Mouse (Mus musculus): Measurements from ENCODE around the gene Gm11983. TPM values are rescaled to one million over a fixed set of nuclear protein-coding genes. Genes with fewer than 3 reads are reported as not detected.
A peak's percentile ranks its signal among the peaks of the same experiment; 100 is the strongest.
"Not testable (repeated sequence)": the region's sequence is repeated elsewhere in the genome, so short reads cannot be mapped to it uniquely, and the experiment has no call there.

Gm11983 gene
- polyA plus RNA-seq, 1 experiment from 2014 or later: not detected

DNA sequence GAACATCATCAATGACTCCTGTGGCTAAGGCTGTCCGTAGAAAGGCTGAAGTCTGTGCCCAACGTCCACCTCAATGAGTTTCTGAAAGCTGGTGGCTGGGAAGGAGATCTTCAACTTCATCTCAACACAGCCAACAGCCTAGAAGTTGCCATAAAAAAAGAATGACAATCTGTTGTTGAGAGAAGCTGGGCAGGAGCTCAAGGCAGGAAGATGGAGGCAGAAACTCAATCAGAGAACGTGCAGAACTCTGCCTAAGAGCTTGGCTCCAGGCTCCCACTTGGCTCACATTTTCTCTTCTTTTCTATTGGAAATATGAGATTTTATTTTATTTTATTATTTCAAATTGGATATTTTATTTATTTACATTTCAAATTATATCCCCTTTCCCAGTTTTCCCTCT, 24.7 kb upstream of the Gm11983 start:
- no peak for DNase-seq (ENCODE audit: low spot score)
- ATAC-seq (ENCODE audit: low FRiP score, low TSS enrichment): no peak
- H3K9me3 ChIP-seq (ENCODE audit: control insufficient read depth, low read length): no peaks in the 10 kb centered on the region
- WGBS: 80% methylated on average over 3 of the region's 3 CpGs
- no peak overlapping the region for H3K27ac ChIP-seq (replicated peaks)
- TF ChIP-seq CTCF (IDR thresholded peaks at IDR 0.05; ENCODE audit: low read depth): no peak
- no peak for TF ChIP-seq EP300 (optimal IDR thresholded peaks at IDR 0.05)
- H3K36me3 ChIP-seq (ENCODE audit: control insufficient read depth, insufficient read depth, low read length): no peaks in the 10 kb centered on the region
- no peaks in the 10 kb centered on the region for H3K4me1 ChIP-seq (replicated peaks; ENCODE audit: control insufficient read depth, insufficient read depth)
- no peaks in the 10 kb centered on the region for H3K27me3 ChIP-seq (ENCODE audit: control insufficient read depth, insufficient read depth, low read length)
- H3K9ac ChIP-seq (ENCODE audit: low read length): no peak overlapping the region
- no peak overlapping the region for H3K4me3 ChIP-seq (ENCODE audit: low read depth, low read length)
- H3K4me2 ChIP-seq (replicated peaks; ENCODE audit: low read depth): no peak overlapping the region

DNA sequence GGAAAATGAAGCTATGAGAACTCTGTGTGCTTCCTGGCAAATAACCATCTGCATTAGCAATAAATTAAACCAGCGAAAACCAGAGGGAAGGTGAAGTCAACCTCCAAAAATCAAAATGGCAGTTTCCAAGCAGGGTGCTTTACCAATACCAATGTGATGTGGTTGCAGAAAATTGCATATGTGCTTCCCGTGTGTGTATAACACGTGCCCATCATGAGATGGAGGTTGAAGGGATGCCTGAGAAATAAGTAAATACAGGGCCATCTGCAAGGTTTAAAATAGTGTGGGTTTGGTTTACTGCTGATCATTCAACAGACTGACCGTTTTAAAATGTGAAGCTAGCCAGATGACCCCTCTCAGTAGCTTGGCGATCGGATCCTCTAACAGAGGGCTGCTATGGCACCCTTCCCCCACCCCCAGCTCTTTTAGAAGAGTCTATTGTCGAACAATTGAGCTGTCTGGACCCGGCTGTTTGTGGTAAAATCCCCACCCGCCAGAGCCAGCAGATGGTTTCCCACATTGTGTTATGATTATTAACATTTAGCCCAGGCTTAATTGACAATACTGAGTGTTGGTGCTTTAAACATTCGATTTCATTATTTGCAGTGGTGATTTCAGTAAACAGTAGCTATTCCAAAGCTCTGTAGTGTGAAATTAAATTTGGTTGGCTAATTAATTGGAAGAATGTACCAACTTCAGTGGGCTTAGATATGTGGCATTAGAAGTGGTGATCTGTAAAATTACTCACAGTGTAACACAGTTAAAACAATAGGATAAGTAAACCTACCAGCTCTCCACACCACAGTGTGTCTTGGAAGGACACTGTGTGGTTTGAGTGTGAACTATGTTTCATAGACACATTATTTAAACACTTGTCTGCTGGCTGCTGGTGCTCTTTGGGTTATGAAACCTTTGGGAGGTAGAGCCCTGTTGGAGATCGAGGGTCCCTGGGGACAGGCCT, 22.7 kb upstream of the Gm11983 start:
- Histone ChIP-seq H3K27ac (replicated peaks) (no peak overlapping the region), H3K4me2 (replicated peaks; ENCODE audit: low read depth) (no peak overlapping the region), H3K36me3 (ENCODE audit: control insufficient read depth, insufficient read depth, low read length) (no peaks in the 10 kb centered on the region), H3K9me3 (ENCODE audit: control insufficient read depth, low read length) (no peaks in the 10 kb centered on the region), H3K27me3 (ENCODE audit: control insufficient read depth, insufficient read depth, low read length) (no peaks in the 10 kb centered on the region), H3K9ac (ENCODE audit: low read length) (no peak overlapping the region), H3K4me3 (ENCODE audit: low read depth, low read length) (no peak overlapping the region), H3K4me1 (replicated peaks; ENCODE audit: control insufficient read depth, insufficient read depth) (no peaks in the 10 kb centered on the region)
- no peak for TF ChIP-seq CTCF (IDR thresholded peaks at IDR 0.05; ENCODE audit: low read depth)
- TF ChIP-seq EP300 (optimal IDR thresholded peaks at IDR 0.05): no peak
- DNase-seq (ENCODE audit: low spot score) (no peak), ATAC-seq (ENCODE audit: low FRiP score, low TSS enrichment) (no peak)
- 34% methylated on average over 11 of the region's 11 CpGs for WGBS

DNA sequence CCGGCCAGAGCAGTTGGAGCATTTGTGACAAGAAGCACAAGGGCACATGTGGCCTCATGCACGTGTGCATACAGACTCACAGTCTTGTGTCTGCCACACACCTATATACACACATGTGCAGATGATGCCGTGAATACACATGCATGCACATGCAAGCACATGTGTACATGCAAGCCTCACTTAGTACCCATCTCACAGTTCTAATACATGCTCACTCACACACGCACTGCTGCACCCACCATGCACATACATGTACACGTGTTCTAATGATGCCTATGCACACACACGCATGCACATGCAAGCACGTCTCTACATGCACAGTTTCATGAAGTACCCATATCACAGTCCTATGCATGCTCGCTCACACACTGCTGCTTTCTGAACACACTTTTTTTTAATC, 21.6 kb upstream of the Gm11983 start:
- no peaks in the 10 kb centered on the region for H3K4me1 ChIP-seq (replicated peaks; ENCODE audit: control insufficient read depth, insufficient read depth)
- H3K4me2 ChIP-seq (replicated peaks; ENCODE audit: low read depth): no peak overlapping the region
- WGBS: 89% methylated on average over 8 of the region's 8 CpGs
- no peaks in the 10 kb centered on the region for H3K27me3 ChIP-seq (ENCODE audit: control insufficient read depth, insufficient read depth, low read length)
- TF ChIP-seq EP300 (optimal IDR thresholded peaks at IDR 0.05): no peak
- TF ChIP-seq CTCF (IDR thresholded peaks at IDR 0.05; ENCODE audit: low read depth): no peak
- no peaks in the 10 kb centered on the region for H3K36me3 ChIP-seq (ENCODE audit: control insufficient read depth, insufficient read depth, low read length)
- no peaks in the 10 kb centered on the region for H3K9me3 ChIP-seq (ENCODE audit: control insufficient read depth, low read length)
- ATAC-seq (ENCODE audit: low FRiP score, low TSS enrichment): no peak
- H3K9ac ChIP-seq (ENCODE audit: low read length): no peak overlapping the region
- H3K4me3 ChIP-seq (ENCODE audit: low read depth, low read length): no peak overlapping the region
- no peak overlapping the region for H3K27ac ChIP-seq (replicated peaks)
- no peak for DNase-seq (ENCODE audit: low spot score)

DNA sequence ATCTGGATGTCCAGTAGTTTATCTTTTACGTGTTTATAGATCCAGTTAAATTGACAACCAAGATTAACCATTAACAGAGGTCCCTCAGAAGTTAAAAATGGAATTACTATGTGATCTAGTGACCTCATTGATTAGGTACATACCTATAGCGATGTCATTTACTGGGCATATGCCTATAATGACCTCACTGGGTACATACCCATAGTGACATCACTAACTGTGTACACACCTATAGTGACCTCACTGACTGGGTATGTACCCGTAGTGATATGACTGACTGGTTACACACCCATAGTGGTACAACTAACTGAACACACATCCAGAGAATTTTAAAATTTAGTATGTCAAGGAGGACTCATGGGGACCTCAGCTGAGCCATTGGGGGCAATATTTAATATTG, 18.5 kb upstream of the Gm11983 start:
- TF ChIP-seq EP300 (optimal IDR thresholded peaks at IDR 0.05) (no peak), CTCF (IDR thresholded peaks at IDR 0.05; ENCODE audit: low read depth) (no peak)
- Histone ChIP-seq H3K27me3 (ENCODE audit: control insufficient read depth, insufficient read depth, low read length) (no peaks in the 10 kb centered on the region), H3K9me3 (ENCODE audit: control insufficient read depth, low read length) (no peaks in the 10 kb centered on the region), H3K27ac (replicated peaks) (no peak overlapping the region), H3K4me1 (replicated peaks; ENCODE audit: control insufficient read depth, insufficient read depth) (no peaks in the 10 kb centered on the region), H3K9ac (ENCODE audit: low read length) (no peak overlapping the region), H3K4me3 (ENCODE audit: low read depth, low read length) (no peak overlapping the region), H3K36me3 (ENCODE audit: control insufficient read depth, insufficient read depth, low read length) (no peaks in the 10 kb centered on the region), H3K4me2 (replicated peaks; ENCODE audit: low read depth) (no peak overlapping the region)
- WGBS: 56% methylated on average over 3 of the region's 3 CpGs
- ATAC-seq (ENCODE audit: low FRiP score, low TSS enrichment): peak; percentile 63; the same call in 1 of the 2 replicates
- DNase-seq (ENCODE audit: low spot score): no peak

DNA sequence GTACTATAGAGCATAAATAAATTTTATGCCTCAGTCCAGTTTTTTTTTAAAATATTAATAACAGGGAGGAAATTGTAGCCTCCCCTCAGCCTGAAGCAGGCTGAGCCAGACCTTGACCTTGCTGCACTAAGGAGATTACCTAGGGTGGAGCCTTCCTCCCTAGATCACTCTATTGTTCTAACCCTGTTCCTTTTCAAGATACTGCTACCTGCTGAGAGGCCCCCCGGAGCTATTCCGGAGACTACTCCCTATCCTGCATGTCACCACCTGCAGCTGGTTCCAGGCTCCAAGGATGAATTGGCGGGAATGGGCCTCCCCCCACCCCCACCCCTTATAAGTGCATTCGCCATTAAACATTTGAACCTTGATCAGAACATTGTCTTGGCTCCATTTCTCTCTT, 15.9 kb upstream of the Gm11983 start:
- not testable (repeated sequence) for DNase-seq (ENCODE audit: low spot score); H3K36me3 ChIP-seq (ENCODE audit: control insufficient read depth, insufficient read depth, low read length); H3K27me3 ChIP-seq (ENCODE audit: control insufficient read depth, insufficient read depth, low read length); ATAC-seq (ENCODE audit: low FRiP score, low TSS enrichment); H3K4me2 ChIP-seq (replicated peaks; ENCODE audit: low read depth); H3K4me1 ChIP-seq (replicated peaks; ENCODE audit: control insufficient read depth, insufficient read depth); H3K27ac ChIP-seq (replicated peaks); H3K9ac ChIP-seq (ENCODE audit: low read length); H3K9me3 ChIP-seq (ENCODE audit: control insufficient read depth, low read length); H3K4me3 ChIP-seq (ENCODE audit: low read depth, low read length)
- 70% methylated on average over 4 of the region's 4 CpGs for WGBS

DNA sequence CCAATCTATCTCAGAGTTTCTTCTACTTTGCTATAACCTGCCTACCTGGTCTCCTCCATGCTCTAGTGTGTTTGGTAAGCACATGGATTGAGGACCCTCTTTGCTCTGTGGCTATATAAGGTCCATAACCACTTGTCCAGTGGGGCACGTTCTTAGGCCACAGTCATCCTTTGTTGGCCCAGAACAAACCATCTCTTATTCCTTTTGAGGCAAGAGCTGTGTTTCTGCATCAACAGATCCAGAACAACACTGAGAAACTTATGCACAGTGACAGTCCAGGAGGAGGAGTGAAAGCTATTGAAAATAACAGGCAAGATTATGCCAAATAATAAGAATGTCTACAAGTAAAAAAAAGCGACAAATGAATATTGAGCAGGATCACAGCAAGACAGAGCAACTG, 6.4 kb upstream of the Gm11983 start:
- H3K27me3 ChIP-seq (ENCODE audit: control insufficient read depth, insufficient read depth, low read length): no peaks in the 10 kb centered on the region
- H3K4me3 ChIP-seq (ENCODE audit: low read depth, low read length): no peak overlapping the region
- H3K9me3 ChIP-seq (ENCODE audit: control insufficient read depth, low read length): no peaks in the 10 kb centered on the region
- no peak overlapping the region for H3K27ac ChIP-seq (replicated peaks)
- no peaks in the 10 kb centered on the region for H3K36me3 ChIP-seq (ENCODE audit: control insufficient read depth, insufficient read depth, low read length)
- 80% methylated on average over 2 of the region's 2 CpGs for WGBS
- DNase-seq (ENCODE audit: low spot score): no peak
- H3K4me2 ChIP-seq (replicated peaks; ENCODE audit: low read depth): no peak overlapping the region
- H3K4me1 ChIP-seq (replicated peaks; ENCODE audit: control insufficient read depth, insufficient read depth): no peaks in the 10 kb centered on the region
- no peak for TF ChIP-seq CTCF (IDR thresholded peaks at IDR 0.05; ENCODE audit: low read depth)
- no peak for TF ChIP-seq EP300 (optimal IDR thresholded peaks at IDR 0.05)
- no peak for ATAC-seq (ENCODE audit: low FRiP score, low TSS enrichment)
- H3K9ac ChIP-seq (ENCODE audit: low read length): no peak overlapping the region
